Comparison of ENCODE assay signal across 20 mouse cellular contexts in genomic region chr14:58499071-58499470, GRCm38 (mm10).
A peak's percentile ranks its signal among the peaks of the same experiment; 100 is the strongest.
DNase-seq lines count a peak whose midpoint lies in the region; ATAC-seq and TF ChIP-seq lines count a peak whose summit lies in the region.
"Had no signal": no experiment of that assay in that cellular context is flagged by ENCODE, and none has a peak within 500 bp of the region (broad histone marks: within the 10 kb centered on the region; RNA-seq: fewer than 3 reads in every experiment).

No protein-coding gene starts in this region.

- no peak overlapping the region for H3K27ac ChIP-seq in forebrain, postnatal 0 days (ENCODE audit: low read depth, low read length)
- no peak overlapping the region for H3K27ac ChIP-seq in forebrain, embryonic 13.5 days
- no peak overlapping the region for H3K27ac ChIP-seq in lung, embryonic 14.5 days (ENCODE audit: low read depth)
- H3K27ac ChIP-seq: embryonic facial prominence, embryonic 10.5 days; heart, embryonic 13.5 days; hindbrain, embryonic 15.5 days had no signal

- WGBS in forebrain, postnatal 0 days = 55% methylated on average over 7 of the region's 7 CpGs
- WGBS in forebrain, embryonic 13.5 days = 74% methylated on average over 7 of the region's 7 CpGs
- WGBS in lung, embryonic 14.5 days = 55% methylated on average over 7 of the region's 7 CpGs

- H3K27me3 ChIP-seq in forebrain, postnatal 0 days (ENCODE audit: insufficient read depth, low read length) = no peaks in the 10 kb centered on the region
- H3K27me3 ChIP-seq in forebrain, embryonic 13.5 days = no peaks in the 10 kb centered on the region
- no peaks in the 10 kb centered on the region for H3K27me3 ChIP-seq in lung, embryonic 14.5 days (ENCODE audit: insufficient read depth, low read length)
- H3K27me3 ChIP-seq: CH12.LX; heart, embryonic 13.5 days; hindbrain, embryonic 15.5 days; Patski had no signal

- no peak for TF ChIP-seq CTCF in forebrain, postnatal 0 days (IDR thresholded peaks at IDR 0.05; ENCODE audit: low read depth)
- TF ChIP-seq CTCF in lung, embryonic 14.5 days (IDR thresholded peaks at IDR 0.05; ENCODE audit: low read depth) = no peak

- no peak for DNase-seq in forebrain, postnatal 0 days
- peak; percentile 34 for DNase-seq in lung, embryonic 14.5 days
- no peak for DNase-seq in lung, postnatal 36 days
- peak; percentile 18 for DNase-seq in urinary bladder, postnatal 14 days (ENCODE audit: low spot score)
- DNase-seq in urinary bladder, postnatal 10 days (ENCODE audit: low spot score) = no peak
- DNase-seq in gastrocnemius, postnatal 36 days = no peak
- DNase-seq: adrenal gland, postnatal 14 days; cerebellum, adult 18-20 months; cerebellum, adult 9-11 months; gastrocnemius, postnatal 10 days; heart, postnatal 36 days had no signal

- H3K4me3 ChIP-seq in forebrain, postnatal 0 days (ENCODE audit: low read depth, low read length) = no peak overlapping the region
- H3K4me3 ChIP-seq in forebrain, embryonic 13.5 days = no peak overlapping the region
- no peak overlapping the region for H3K4me3 ChIP-seq in lung, embryonic 14.5 days (ENCODE audit: low read depth, low read length)
- H3K4me3 ChIP-seq: embryonic facial prominence, embryonic 10.5 days; erythroblast, embryonic 14.5 days; forebrain, embryonic 10.5 days; heart, embryonic 13.5 days; hindbrain, embryonic 15.5 days had no signal

- H3K9me3 ChIP-seq in forebrain, postnatal 0 days (ENCODE audit: low read length) = no peaks in the 10 kb centered on the region
- H3K9me3 ChIP-seq in forebrain, embryonic 13.5 days (replicated peaks) = no peaks in the 10 kb centered on the region
- no peaks in the 10 kb centered on the region for H3K9me3 ChIP-seq in lung, embryonic 14.5 days (ENCODE audit: low read depth, low read length)
- H3K9me3 ChIP-seq: embryonic facial prominence, embryonic 10.5 days; heart, embryonic 13.5 days; hindbrain, embryonic 15.5 days had no signal

- H3K36me3 ChIP-seq in forebrain, postnatal 0 days (ENCODE audit: insufficient read depth) = no peaks in the 10 kb centered on the region
- no peaks in the 10 kb centered on the region for H3K36me3 ChIP-seq in forebrain, embryonic 13.5 days (ENCODE audit: poor library complexity, severe bottlenecking)
- H3K36me3 ChIP-seq in lung, embryonic 14.5 days (ENCODE audit: insufficient read depth) = no peaks in the 10 kb centered on the region
- H3K36me3 ChIP-seq: embryonic facial prominence, embryonic 10.5 days; forebrain, embryonic 10.5 days; heart, embryonic 13.5 days; hindbrain, embryonic 15.5 days had no signal

- no peak overlapping the region for H3K4me2 ChIP-seq in forebrain, postnatal 0 days (ENCODE audit: low read depth)
- H3K4me2 ChIP-seq in forebrain, embryonic 13.5 days = no peak overlapping the region
- no peak overlapping the region for H3K4me2 ChIP-seq in lung, embryonic 14.5 days
- H3K4me2 ChIP-seq: heart, embryonic 13.5 days; hindbrain, embryonic 15.5 days had no signal

- intact Hi-C loops in gastrocnemius, postnatal 36 days (cut with DNase I) = no loop called here

- peaks cover 3% of the 10 kb centered on the region; the same call in 1 of the 2 replicates for H3K4me1 ChIP-seq in forebrain, postnatal 0 days (ENCODE audit: insufficient read depth)
- peaks cover 9% of the 10 kb centered on the region for H3K4me1 ChIP-seq in forebrain, embryonic 13.5 days
- peaks cover 5% of the 10 kb centered on the region; the same call in 1 of the 2 replicates for H3K4me1 ChIP-seq in lung, embryonic 14.5 days (ENCODE audit: insufficient read depth)
- H3K4me1 ChIP-seq: hindbrain, embryonic 15.5 days had no signal

- no peak overlapping the region for H3K9ac ChIP-seq in forebrain, postnatal 0 days
- H3K9ac ChIP-seq in forebrain, embryonic 13.5 days = no peak overlapping the region
- H3K9ac ChIP-seq in lung, embryonic 14.5 days = no peak overlapping the region
- H3K9ac ChIP-seq: heart, embryonic 13.5 days; hindbrain, embryonic 15.5 days had no signal

- peak; percentile 16; the same call in 1 of the 2 replicates for ATAC-seq in forebrain, postnatal 0 days
- ATAC-seq in forebrain, embryonic 13.5 days = no peak
- peak; percentile 59; the same call in 1 of the 2 replicates for ATAC-seq in lung, embryonic 14.5 days (ENCODE audit: insufficient read depth)
- ATAC-seq: activated CD4-positive, CD25-positive, alpha-beta regulatory T cell, adult 4 months; Patski had no signal

Comparison
In these comparisons a context has a peak if more than half of its experiments do, and no peak if none do; other contexts are left out.
1. DNase-seq: peak in lung, embryonic 14.5 days (single experiment) and urinary bladder, postnatal 14 days (single experiment); none in forebrain, postnatal 0 days (single experiment), lung, postnatal 36 days (single experiment), urinary bladder, postnatal 10 days (single experiment) and gastrocnemius, postnatal 36 days (0 of 2).